Mouse (Mus musculus): ENCODE data around the gene Chaf1a.
"Not testable (repeated sequence)": the region's sequence is repeated elsewhere in the genome, so short reads cannot be mapped to it uniquely, and the experiment has no call there.

Gene Chaf1a

DNA sequence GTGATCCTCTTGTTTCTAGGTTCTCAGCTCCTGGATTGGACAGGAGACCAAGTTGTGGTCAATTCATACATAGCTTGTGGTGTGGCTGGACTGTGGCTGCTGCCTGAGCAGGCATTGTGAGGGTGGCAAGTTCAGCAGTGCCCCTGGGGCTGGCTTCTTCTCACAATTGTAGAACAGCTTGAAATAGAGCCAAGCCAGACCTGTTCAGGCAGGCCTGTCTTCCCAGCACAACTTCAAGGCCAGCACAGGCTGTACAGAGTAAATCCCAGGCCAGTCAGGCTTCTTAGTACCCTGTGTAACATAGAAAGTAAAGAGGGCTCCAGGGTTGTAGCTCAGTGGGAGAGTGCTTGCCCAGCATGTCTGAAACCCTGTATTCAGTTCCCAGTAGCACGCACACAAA is 52.6 kb downstream of the Chaf1a start:
- DNase-seq (ENCODE audit: low spot score) = no peak

GRCm38 (mm10) chr17:56096883-56097282 is 56.6 kb downstream of the Chaf1a start:
- DNase-seq (ENCODE audit: low spot score) = no peak

DNA sequence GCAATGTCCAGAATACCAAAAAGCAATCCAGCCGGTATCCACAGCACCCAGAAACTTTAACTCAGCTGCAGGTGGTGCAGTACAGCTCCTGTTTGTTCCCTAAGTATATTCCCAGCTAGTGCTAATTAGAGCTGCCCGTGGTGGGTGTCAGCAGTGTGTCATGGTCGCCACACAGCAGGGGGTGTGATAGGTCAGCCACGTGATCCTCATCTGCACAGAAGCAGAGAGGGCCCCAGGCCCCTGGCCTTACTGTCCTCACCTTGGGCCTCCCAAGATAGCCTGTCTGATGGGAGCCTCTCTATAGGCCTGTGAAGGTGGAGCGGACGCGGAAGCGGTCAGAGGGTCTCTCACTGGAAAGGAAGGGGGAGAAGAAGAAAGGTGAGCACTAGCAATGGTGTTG is 57.9 kb downstream of the Chaf1a start:
- no peak for DNase-seq (ENCODE audit: low spot score)

- no peak for DNase-seq (ENCODE audit: low spot score)
Measured at GRCm38 (mm10) chr17:56098711-56099572, 58.7 kb downstream of the Chaf1a start.

- DNase-seq (ENCODE audit: low spot score) = no peak
Measured at GRCm38 (mm10) chr17:56100811-56101210, 60.6 kb downstream of the Chaf1a start.

- DNase-seq (ENCODE audit: low spot score) = no peak
Measured at GRCm38 (mm10) chr17:56102158-56102557, 61.9 kb downstream of the Chaf1a start.

- no peak for DNase-seq (ENCODE audit: low spot score)
Measured at GRCm38 (mm10) chr17:56102927-56103326, 62.7 kb downstream of the Chaf1a start.

DNA sequence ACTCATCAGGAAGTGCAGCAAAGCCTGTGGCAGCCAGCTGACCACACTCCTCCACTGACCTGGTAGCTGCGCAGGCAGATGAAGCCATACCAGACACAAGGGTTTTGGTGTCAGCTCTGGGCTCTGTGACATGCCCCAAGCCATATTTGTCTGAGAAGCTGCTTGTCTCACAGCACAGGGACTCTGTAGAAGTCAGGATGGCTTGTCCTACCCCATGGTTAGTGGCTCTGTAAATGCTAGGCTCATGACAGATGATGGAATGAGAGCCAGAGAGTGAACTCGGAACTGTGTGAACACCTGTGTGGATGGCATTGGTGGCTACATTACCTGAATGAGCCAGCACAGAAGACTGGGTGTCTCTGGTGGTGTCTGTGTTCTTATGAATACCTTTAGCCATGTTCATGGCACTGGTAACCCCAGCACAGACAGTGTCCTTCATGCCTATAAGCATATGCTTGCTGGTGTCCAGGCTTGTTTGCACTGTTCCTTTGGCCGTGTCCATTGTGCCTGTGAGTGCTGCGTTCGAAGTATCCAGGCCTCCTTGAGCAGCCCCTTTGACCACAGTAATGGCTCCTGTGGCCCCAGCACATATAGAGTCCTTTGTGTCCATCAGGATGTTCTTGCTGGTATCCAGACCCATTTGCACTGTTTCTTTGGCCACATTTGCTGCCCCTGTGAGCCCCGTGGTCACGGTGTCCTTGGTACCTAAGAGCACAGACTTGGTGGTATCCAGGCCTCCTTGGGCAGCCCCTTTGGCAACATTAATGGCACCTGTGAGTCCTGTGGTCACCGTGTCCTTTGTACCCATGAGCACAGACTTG is 63.4 kb downstream of the Chaf1a start:
- no peak for DNase-seq (ENCODE audit: low spot score)

DNA sequence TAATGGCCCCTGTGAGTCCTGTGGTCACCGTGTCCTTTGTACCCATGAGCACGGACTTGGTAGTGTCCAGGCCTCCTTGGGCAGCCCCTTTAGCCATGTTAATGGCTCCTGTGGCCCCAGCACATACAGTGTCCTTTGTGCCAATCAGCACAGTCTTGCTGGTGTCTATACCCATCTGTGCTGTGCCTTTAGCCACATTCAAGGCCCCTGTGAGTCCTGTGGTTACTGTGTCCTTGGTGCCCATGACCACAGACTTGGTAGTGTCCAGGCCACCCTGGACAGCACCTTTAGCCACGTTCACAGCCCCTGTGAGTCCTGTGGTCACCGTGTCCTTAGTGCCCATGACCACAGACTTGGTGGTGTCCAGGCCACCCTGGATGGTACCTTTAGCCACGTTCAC is 64.6 kb downstream of the Chaf1a start:
- DNase-seq (ENCODE audit: low spot score) = not testable (repeated sequence)

DNA sequence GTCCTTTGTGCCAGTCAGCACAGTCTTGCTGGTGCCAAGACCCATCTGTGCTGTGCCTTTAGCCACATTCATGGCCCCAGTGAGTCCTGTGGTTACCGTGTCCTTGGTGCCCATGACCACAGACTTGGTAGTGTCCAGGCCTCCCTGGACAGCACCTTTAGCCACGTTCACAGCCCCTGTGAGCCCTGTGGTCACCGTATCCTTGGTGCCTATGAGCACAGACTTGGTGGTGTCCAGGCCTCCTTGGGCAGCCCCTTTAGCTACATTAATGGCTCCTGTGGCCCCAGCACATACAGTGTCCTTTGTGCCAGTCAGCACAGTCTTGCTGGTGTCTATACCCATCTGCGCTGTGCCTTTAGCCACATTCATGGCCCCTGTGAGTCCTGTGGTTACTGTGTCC is 66.2 kb downstream of the Chaf1a start:
- not testable (repeated sequence) for DNase-seq (ENCODE audit: low spot score)

DNA sequence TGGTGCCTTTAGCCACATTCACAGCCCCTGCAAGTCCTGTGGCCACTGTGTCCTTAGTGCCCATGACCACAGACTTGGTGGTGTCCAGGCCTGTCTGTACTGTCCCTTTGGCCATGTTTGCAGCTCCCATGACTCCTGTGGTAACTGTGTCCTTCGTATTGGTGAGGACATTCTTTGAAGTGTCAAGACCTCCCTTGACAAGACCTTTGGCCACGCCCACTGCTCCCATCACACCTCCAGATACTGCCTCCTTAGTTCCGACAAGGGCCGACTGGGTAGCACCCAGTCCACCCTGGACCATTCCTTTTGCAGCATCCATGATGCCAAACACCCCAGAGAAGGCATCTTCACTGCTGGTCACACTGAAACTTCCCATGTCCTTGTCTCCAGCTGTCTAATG is 66.7 kb downstream of the Chaf1a start:
- no peak for DNase-seq (ENCODE audit: low spot score)

DNA sequence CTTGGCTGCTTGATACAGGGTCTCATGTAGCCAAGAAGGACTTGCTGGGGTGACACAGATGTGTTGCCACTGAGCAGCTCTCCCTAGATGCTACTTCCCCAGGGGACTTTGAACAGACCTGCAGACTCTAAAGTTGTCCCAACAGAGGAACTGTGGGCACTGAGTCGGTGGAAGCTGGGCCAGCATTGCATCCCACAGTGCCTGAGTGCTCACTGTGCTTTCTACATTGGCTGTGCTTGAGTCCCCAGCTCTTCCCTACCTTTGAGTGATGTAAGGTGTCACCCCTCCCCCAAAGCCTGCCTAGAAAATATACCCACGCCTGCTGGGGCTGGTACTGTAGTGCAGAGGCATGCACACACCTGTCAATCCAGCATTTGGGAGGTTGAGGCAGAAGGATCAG is 67.5 kb downstream of the Chaf1a start:
- no peak for DNase-seq (ENCODE audit: low spot score)

- DNase-seq (ENCODE audit: low spot score) = no peak
Measured at GRCm38 (mm10) chr17:56108334-56109044, 68.2 kb downstream of the Chaf1a start.

DNA sequence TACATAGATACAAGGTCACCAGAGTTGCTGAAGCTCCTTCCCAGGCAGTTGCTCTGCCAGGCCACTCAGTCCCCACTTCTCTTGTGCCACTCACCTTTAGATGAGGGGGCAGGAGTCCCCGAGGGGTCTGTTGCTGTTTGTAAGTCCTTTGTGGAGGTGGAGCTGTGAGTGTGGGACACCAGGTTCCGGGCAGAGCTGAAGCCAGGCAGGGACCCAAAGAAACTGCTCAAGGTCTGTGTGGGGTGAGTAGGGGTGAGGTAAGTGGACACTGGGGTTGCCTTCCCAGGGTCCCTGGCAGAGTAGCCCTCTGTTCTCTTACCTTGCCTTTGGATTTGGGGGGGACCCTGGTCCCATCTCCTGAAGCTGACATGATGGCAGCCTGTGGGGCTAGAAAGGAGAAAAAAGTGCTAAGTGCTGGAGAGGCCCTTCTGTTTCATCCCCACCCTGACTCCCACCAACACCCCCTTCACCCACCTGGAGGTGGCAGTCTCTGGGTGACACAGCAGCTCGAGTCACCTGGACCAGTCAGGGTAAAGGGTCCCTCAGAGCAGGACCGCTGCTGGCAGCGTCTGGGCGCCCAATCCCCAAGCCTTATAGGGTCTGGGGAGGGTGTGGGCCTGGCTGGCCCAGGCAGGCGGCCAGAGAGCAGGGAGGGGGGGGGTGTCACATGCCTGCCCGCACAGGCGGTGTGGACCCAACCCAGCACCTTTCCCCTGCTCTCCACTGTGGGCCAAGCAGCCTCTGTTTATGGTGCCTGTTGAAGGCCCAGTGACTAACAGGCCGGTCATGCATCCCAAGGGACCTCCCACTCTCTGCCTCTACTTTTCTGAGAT is 69.2 kb downstream of the Chaf1a start, which contains the start of gene Plin4:
Plin4 (minus strand) TSS at position 585 of the 833 bp plus-strand sequence.
- peak; percentile 55 for DNase-seq (ENCODE audit: low spot score)

- peak; percentile 50 for DNase-seq (ENCODE audit: low spot score)
Measured at GRCm38 (mm10) chr17:56110571-56110970, 70.3 kb downstream of the Chaf1a start.

DNA sequence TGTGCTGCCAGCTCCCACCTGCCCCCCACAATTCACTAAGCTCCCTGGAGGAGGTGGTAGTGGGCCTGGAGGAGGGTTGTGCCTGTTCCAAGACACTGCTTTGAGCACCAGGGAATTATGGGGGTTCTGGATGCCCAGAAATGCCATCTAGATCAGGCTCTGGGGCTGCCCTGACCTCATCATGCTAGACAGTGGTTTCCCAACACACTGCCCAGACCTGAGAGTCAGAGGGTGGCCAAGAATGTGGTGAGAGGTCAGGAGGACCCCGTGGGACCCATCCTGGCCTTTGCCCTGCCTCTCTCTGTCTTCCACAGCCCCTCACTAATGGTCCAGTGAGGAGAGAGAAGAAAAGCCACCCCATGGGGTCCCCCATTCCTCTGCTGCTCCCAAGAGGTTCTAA is 70.8 kb downstream of the Chaf1a start:
- no peak for DNase-seq (ENCODE audit: low spot score)

GRCm38 (mm10) chr17:56111864-56112263 is 71.6 kb downstream of the Chaf1a start:
- peak; percentile 84 for DNase-seq (ENCODE audit: low spot score)

DNA sequence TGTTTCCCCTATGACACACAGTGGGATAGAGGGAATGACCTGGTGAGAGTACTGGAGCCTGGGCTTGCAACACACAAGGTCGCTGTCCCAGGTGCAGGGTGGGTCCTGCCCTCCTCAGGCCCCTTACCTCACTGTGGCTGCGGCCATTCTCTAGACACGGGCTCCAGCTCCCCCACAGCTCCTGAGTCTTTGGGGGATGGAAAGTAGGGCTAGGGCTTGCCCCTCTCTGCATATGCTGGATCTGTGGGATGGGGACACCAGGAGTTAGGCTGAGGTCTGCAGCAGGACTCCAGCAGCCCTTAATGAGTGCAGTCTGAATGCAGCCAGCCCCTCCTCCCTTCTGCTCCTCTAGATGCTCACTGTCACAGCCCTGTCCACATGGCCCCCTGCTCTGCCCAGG is 72.5 kb downstream of the Chaf1a start:
- DNase-seq (ENCODE audit: low spot score) = no peak

- DNase-seq (ENCODE audit: low spot score) = no peak
Measured at GRCm38 (mm10) chr17:56116193-56116592, 76.0 kb downstream of the Chaf1a start.

- no peak for DNase-seq (ENCODE audit: low spot score)
Measured at GRCm38 (mm10) chr17:56117251-56117710, 77.0 kb downstream of the Chaf1a start, which contains the start of gene Plin5. TSS of gene Plin5 (minus strand) at chr17:56117596.

- DNase-seq (ENCODE audit: low spot score) = peak; percentile 39
Measured at GRCm38 (mm10) chr17:56119431-56119830, 79.2 kb downstream of the Chaf1a start.

All from MN1 (cell line).